Mouse (Mus musculus) MEL (cell line): ENCODE results near the gene Llph. TPM values are rescaled to one million over a fixed set of nuclear protein-coding genes. Genes with fewer than 3 reads are reported as not detected.

Experiments used
- DNase-seq: peaks from one replicate; pipeline ENCODE4 v3.0.0; 2011; ENCODE audit warnings: low read depth, low spot score
- H3K27ac ChIP-seq: 2 replicates; pipeline ENCODE4 v1.5.1; 2012; ENCODE audit warnings: low read depth, mild to moderate bottlenecking, control low read depth, low read length, moderate library complexity; ENCODE audit not compliant: control insufficient read depth
- H3K27me3 ChIP-seq, 2 experiments: fragments of 150-350 bp in 1 of 2; sonication (generic) in 1 of 2; 2 replicates each; pipeline ENCODE4 v1.6.1; 2012; ENCODE audit warnings: low read length in 2 of 2, mild to moderate bottlenecking in 2 of 2, improper control_type of control experiment in 1 of 2, moderate library complexity in 1 of 2; ENCODE audit not compliant: insufficient read depth in 2 of 2, control insufficient read depth in 1 of 2
- H3K36me3 ChIP-seq, 2 experiments: 2 replicates each; pipeline ENCODE4 v1.6.1; 2012 to 2014; ENCODE audit warnings: low read length in 2 of 2, improper control_type of control experiment in 1 of 2, inconsistent platforms in 1 of 2, mild to moderate bottlenecking in 1 of 2; ENCODE audit not compliant: insufficient read depth in 2 of 2, control insufficient read depth in 1 of 2
- H3K4me1 ChIP-seq, 2 experiments: fragments of 150-350 bp in 1 of 2; sonication (generic) in 1 of 2; 2 replicates each; pipeline ENCODE4 v1.6.1; 2012; ENCODE audit warnings: low read length in 2 of 2, improper control_type of control experiment in 1 of 2, mild to moderate bottlenecking in 1 of 2; ENCODE audit not compliant: insufficient read depth in 2 of 2, control insufficient read depth in 1 of 2
- H3K4me3 ChIP-seq, 2 experiments: fragments of 150-350 bp in 1 of 2; sonication (generic) in 1 of 2; 2 replicates each; pipeline ENCODE4 v1.5.1; 2012; ENCODE audit warnings: low read depth in 2 of 2, low read length in 2 of 2, mild to moderate bottlenecking in 2 of 2, moderate library complexity in 2 of 2, control low read depth in 1 of 2, improper control_type of control experiment in 1 of 2; ENCODE audit not compliant: control insufficient read depth in 1 of 2, insufficient read depth in 1 of 2
- H3K79me2 ChIP-seq: 2 replicates; pipeline ENCODE4 v1.6.1; 2012; ENCODE audit warnings: mild to moderate bottlenecking, low read length, moderate library complexity; ENCODE audit not compliant: control insufficient read depth, poor library complexity, insufficient read depth
- H3K9ac ChIP-seq: 2 replicates; pipeline ENCODE4 v1.6.1; 2012; ENCODE audit warnings: low read depth, mild to moderate bottlenecking, control low read depth, low read length, moderate library complexity; ENCODE audit not compliant: control insufficient read depth, poor library complexity, severe bottlenecking
- H3K9me3 ChIP-seq: fragments of 150-350 bp; sonication (generic); replicated peaks from 2 replicates; pipeline ENCODE4 v1.6.1; 2012; ENCODE audit warnings: mild to moderate bottlenecking, low read length, improper control_type of control experiment, moderate library complexity; ENCODE audit not compliant: insufficient read depth
- BHLHE40 ChIP-seq: IDR thresholded peaks from 2 replicates; pipeline ENCODE4 v1.6.1; 2012; ENCODE audit warnings: low read depth, mild to moderate bottlenecking, inconsistent platforms, low read length, improper control_type of control experiment, borderline replicate concordance
- CHD1 ChIP-seq: IDR thresholded peaks from 2 replicates; pipeline ENCODE4 v1.6.1; 2012; ENCODE audit warnings: low read depth, mild to moderate bottlenecking, inconsistent platforms, low read length, improper control_type of control experiment
- CHD2 ChIP-seq: IDR thresholded peaks from 2 replicates; pipeline ENCODE4 v1.6.1; 2011; ENCODE audit warnings: low read length, improper control_type of control experiment
- CTCF ChIP-seq, 3 experiments: IDR thresholded peaks in 2 of 3; conservative IDR thresholded peaks in 1 of 3; 2 replicates each; pipeline ENCODE4 v1.5.1; 2011 to 2012; ENCODE audit warnings: low read length in 3 of 3, low read depth in 2 of 3, mild to moderate bottlenecking in 2 of 3, improper control_type of control experiment in 1 of 3, inconsistent platforms in 1 of 3, mixed read lengths in 1 of 3, moderate library complexity in 1 of 3; ENCODE audit not compliant: control insufficient read depth in 1 of 3, insufficient read depth in 1 of 3, poor library complexity in 1 of 3, severe bottlenecking in 1 of 3
- ELF1 ChIP-seq: IDR thresholded peaks from 2 replicates; pipeline ENCODE4 v1.6.1; 2014; ENCODE audit warnings: low read depth, mild to moderate bottlenecking, inconsistent platforms, low read length, improper control_type of control experiment, moderate library complexity
- EP300 ChIP-seq, 2 experiments: IDR thresholded peaks; 2 replicates each; pipeline ENCODE4 v1.6.1; 2011; ENCODE audit warnings: improper control_type of control experiment in 2 of 2, low read length in 2 of 2, low read depth in 1 of 2, mild to moderate bottlenecking in 1 of 2
- ETS1 ChIP-seq: IDR thresholded peaks from 2 replicates; pipeline ENCODE4 v1.6.1; 2012; ENCODE audit warnings: low read depth, mild to moderate bottlenecking, inconsistent platforms, low read length, improper control_type of control experiment, moderate library complexity
- GATA1 ChIP-seq: IDR thresholded peaks from 2 replicates; pipeline ENCODE4 v1.6.1; 2011; ENCODE audit warnings: low read depth, low read length, improper control_type of control experiment
- HCFC1 ChIP-seq: IDR thresholded peaks from 2 replicates; pipeline ENCODE4 v1.6.1; 2012; ENCODE audit warnings: low read depth, mild to moderate bottlenecking, inconsistent platforms, low read length, improper control_type of control experiment, moderate library complexity
- JUND ChIP-seq: IDR thresholded peaks from 2 replicates; pipeline ENCODE4 v1.6.1; 2011; ENCODE audit warnings: low read depth, mild to moderate bottlenecking, improper control_type of control experiment, low read length
- KAT2A ChIP-seq: conservative IDR thresholded peaks from 2 replicates; pipeline ENCODE4 v1.6.1; 2012; ENCODE audit warnings: low read depth, low read length, improper control_type of control experiment, inconsistent platforms
- MAFK ChIP-seq: IDR thresholded peaks from 2 replicates; pipeline ENCODE4 v1.6.1; 2011; ENCODE audit warnings: low read depth, mild to moderate bottlenecking, low read length, improper control_type of control experiment, borderline replicate concordance
- MAZ ChIP-seq: IDR thresholded peaks from 2 replicates; pipeline ENCODE4 v1.6.1; 2012; ENCODE audit warnings: low read depth, mild to moderate bottlenecking, inconsistent platforms, low read length, improper control_type of control experiment
- MEF2A ChIP-seq: IDR thresholded peaks from 2 replicates; pipeline ENCODE4 v1.6.1; 2014; ENCODE audit warnings: low read depth, mild to moderate bottlenecking, inconsistent platforms, low read length, improper control_type of control experiment; ENCODE audit not compliant: poor library complexity, insufficient replicate concordance, severe bottlenecking; ENCODE audit errors: extremely low read depth
- MXI1 ChIP-seq: IDR thresholded peaks from 2 replicates; pipeline ENCODE4 v1.6.1; 2011; ENCODE audit warnings: mild to moderate bottlenecking, low read depth, low read length, improper control_type of control experiment
- MYB ChIP-seq: IDR thresholded peaks from 2 replicates; pipeline ENCODE4 v1.6.1; 2011; ENCODE audit warnings: mild to moderate bottlenecking, low read depth, low read length, improper control_type of control experiment
- MYC ChIP-seq: IDR thresholded peaks from 2 replicates; pipeline ENCODE4 v1.6.1; 2011; ENCODE audit warnings: low read depth, mild to moderate bottlenecking, low read length, improper control_type of control experiment, moderate library complexity
- NELFE ChIP-seq: IDR thresholded peaks from 2 replicates; pipeline ENCODE4 v1.6.1; 2011; ENCODE audit warnings: low read depth, low read length, improper control_type of control experiment
- NRF1 ChIP-seq: IDR thresholded peaks from 2 replicates; pipeline ENCODE4 v1.6.1; 2014; ENCODE audit warnings: low read depth, mild to moderate bottlenecking, inconsistent platforms, low read length, improper control_type of control experiment, moderate library complexity; ENCODE audit not compliant: poor library complexity, insufficient read depth, severe bottlenecking
- POLR2A ChIP-seq, 2 experiments: IDR thresholded peaks; 2 replicates each; pipeline ENCODE4 v1.6.1; 2011 to 2012; ENCODE audit warnings: low read length in 2 of 2, mild to moderate bottlenecking in 2 of 2, control low read depth in 1 of 2, improper control_type of control experiment in 1 of 2, low read depth in 1 of 2, moderate library complexity in 1 of 2; ENCODE audit not compliant: control insufficient read depth in 1 of 2, insufficient read depth in 1 of 2, poor library complexity in 1 of 2
- POLR2AphosphoS2 ChIP-seq: IDR thresholded peaks from 2 replicates; pipeline ENCODE4 v1.6.1; 2011; ENCODE audit warnings: low read length, improper control_type of control experiment
- POLR2AphosphoS5 ChIP-seq: IDR thresholded peaks from 2 replicates; pipeline ENCODE4 v1.6.1; 2012; ENCODE audit warnings: low read depth, borderline replicate concordance, mild to moderate bottlenecking, inconsistent platforms, low read length, moderate library complexity, mixed read lengths
- RAD21 ChIP-seq: IDR thresholded peaks from 2 replicates; pipeline ENCODE4 v1.6.1; 2011; ENCODE audit warnings: mild to moderate bottlenecking, low read depth, low read length, improper control_type of control experiment
- RCOR1 ChIP-seq: IDR thresholded peaks from 2 replicates; pipeline ENCODE4 v1.6.1; 2012; ENCODE audit warnings: low read depth, mild to moderate bottlenecking, inconsistent platforms, low read length, improper control_type of control experiment
- SIN3A ChIP-seq: IDR thresholded peaks from 2 replicates; pipeline ENCODE4 v1.6.1; 2012; ENCODE audit warnings: low read length, improper control_type of control experiment, inconsistent platforms
- SMC3 ChIP-seq: IDR thresholded peaks from 2 replicates; pipeline ENCODE4 v1.6.1; 2011; ENCODE audit warnings: low read depth, low read length, improper control_type of control experiment
- TAL1 ChIP-seq: IDR thresholded peaks from 2 replicates; pipeline ENCODE4 v1.6.1; 2012; ENCODE audit warnings: mild to moderate bottlenecking, inconsistent platforms, low read length, moderate library complexity, mixed read lengths
- TBP ChIP-seq: IDR thresholded peaks from 2 replicates; pipeline ENCODE4 v1.8.0; 2011; ENCODE audit warnings: low read depth, low read length, improper control_type of control experiment
- UBTF ChIP-seq: IDR thresholded peaks from 2 replicates; pipeline ENCODE4 v1.6.1; 2012; ENCODE audit warnings: low read depth, mild to moderate bottlenecking, inconsistent platforms, low read length, improper control_type of control experiment, moderate library complexity, borderline replicate concordance; ENCODE audit not compliant: insufficient read depth
- USF1 ChIP-seq: IDR thresholded peaks from 2 replicates; pipeline ENCODE4 v1.6.1; 2014; ENCODE audit warnings: low read depth, mild to moderate bottlenecking, inconsistent platforms, low read length, improper control_type of control experiment, moderate library complexity
- USF2 ChIP-seq, 2 experiments: IDR thresholded peaks; 2 replicates each; pipeline ENCODE4 v1.6.1; 2011 to 2012; ENCODE audit warnings: improper control_type of control experiment in 2 of 2, low read length in 2 of 2, borderline replicate concordance in 1 of 2, inconsistent platforms in 1 of 2, low read depth in 1 of 2, mild to moderate bottlenecking in 1 of 2; ENCODE audit not compliant: insufficient read depth in 1 of 2
- ZC3H11A ChIP-seq: IDR thresholded peaks from 2 replicates; pipeline ENCODE4 v1.6.1; 2012; ENCODE audit warnings: low read depth, mild to moderate bottlenecking, inconsistent platforms, low read length, improper control_type of control experiment
- ZKSCAN1 ChIP-seq: IDR thresholded peaks from 2 replicates; pipeline ENCODE4 v1.6.1; 2012; ENCODE audit warnings: low read depth, mild to moderate bottlenecking, inconsistent platforms, low read length, improper control_type of control experiment, moderate library complexity
- ZMIZ1 ChIP-seq: IDR thresholded peaks from 2 replicates; pipeline ENCODE4 v1.6.1; 2012; ENCODE audit warnings: low read depth, mild to moderate bottlenecking, inconsistent platforms, low read length, improper control_type of control experiment, moderate library complexity
- ZNF384 ChIP-seq: IDR thresholded peaks from 2 replicates; pipeline ENCODE4 v1.6.1; 2012; ENCODE audit warnings: low read depth, mild to moderate bottlenecking, inconsistent platforms, low read length, improper control_type of control experiment
- polyA plus RNA-seq, 2 experiments: library from polyadenylated mRNA; stranded (reverse) in 1 of 2; unstranded in 1 of 2; fragments of >175 nt in 1 of 2; fragments of >200 nt in 1 of 2; gene quantifications; 2 replicates each; pipeline versions ENCODE4 v1.2.1 to v1.2.4; 2012; ENCODE audit warnings: low replicate concordance in 2 of 2, low read depth in 1 of 2; ENCODE audit not compliant: insufficient read length in 2 of 2, insufficient read depth in 1 of 2, missing spikeins in 1 of 2
- total RNA-seq: library from RNA; depleted of rRNA; stranded (reverse); fragments of 300-350 nt; gene quantifications from 2 replicates; pipeline ENCODE4 v1.2.3, GENCODE M21; 2012; rRNA removed

Llph gene
- total RNA-seq (86.0 and 97.5 TPM in 2 replicates), polyA plus RNA-seq (100 to 1,000 TPM in 1 of 2 experiments, not detected in 1; 243 TPM)

- H3K9me3 ChIP-seq: no peaks in the 10 kb centered on the region
- peak within 1 kb of the TSS; percentile 89 to 90 for H3K4me3 ChIP-seq
- peaks cover 7 to 14% of the 10 kb centered on the region in 2 experiments for H3K36me3 ChIP-seq
- H3K4me1 ChIP-seq: peaks cover 0 to 10% of the 10 kb centered on the region in 2 experiments; a peak in 3 of 4 replicates
- H3K27ac ChIP-seq: peak within 1 kb of the TSS; percentile 60
- H3K79me2 ChIP-seq: peaks cover 25% of the 10 kb centered on the region
- no peaks in the 10 kb centered on the region for H3K27me3 ChIP-seq
- peak within 1 kb of the TSS; percentile 89 for H3K9ac ChIP-seq
- DNase-seq: peak; percentile 89
- TF ChIP-seq RCOR1 (no peak), ELF1 (peak; percentile 99), ZMIZ1 (no peak; the same call in 1 of the 2 replicates), POLR2AphosphoS5 (no peak), MAZ (no peak), NRF1 (no peak), CHD1 (no peak), BHLHE40 (no peak), ZC3H11A (no peak), RAD21 (no peak), CHD2 (no peak), MAFK (no peak), ZNF384 (no peak), MEF2A (no peak), JUND (no peak), KAT2A (no peak; the same call in 1 of the 2 replicates), CTCF (IDR thresholded peaks at IDR 0.05 in 2 of 3, conservative IDR thresholded peaks at IDR 0.05 in 1 of 3; ENCODE audit: control insufficient read depth in 1 of 3, insufficient read depth in 1 of 3, low read depth in 2 of 3, low read length in 3 of 3, poor library complexity in 1 of 3, severe bottlenecking in 1 of 3) (no peak), GATA1 (no peak), EP300 (IDR thresholded peaks at IDR 0.05; ENCODE audit: low read depth in 1 of 2, low read length in 2 of 2) (no peak), TAL1 (no peak), SIN3A (peak; percentile 97), UBTF (no peak), NELFE (peak; percentile 91), HCFC1 (peak; percentile 90), USF2 (IDR thresholded peaks at IDR 0.05; ENCODE audit: borderline replicate concordance in 1 of 2, insufficient read depth in 1 of 2, low read depth in 1 of 2, low read length in 2 of 2) (no peak), ZKSCAN1 (no peak), POLR2AphosphoS2 (peak; percentile 77; the same call in 1 of the 2 replicates), SMC3 (no peak), POLR2A (IDR thresholded peaks at IDR 0.05; ENCODE audit: control insufficient read depth in 1 of 2, insufficient read depth in 1 of 2, low read depth in 1 of 2, low read length in 2 of 2, poor library complexity in 1 of 2) (peak; percentile 73 to 90), MYC (peak; percentile 93), MXI1 (peak; percentile 96), MYB (no peak), USF1 (no peak), TBP (peak; percentile 50; the same call in 1 of the 2 replicates), ETS1 (no peak)
Observed at GRCm38 (mm10) chr10:120226871-120227661, at the start of gene Llph. Gene Llph (plus strand): TSS chr10:120227070.
